Mouse (Mus musculus) CD4-positive helper T cell, adult 2 months (primary cell): ENCODE data around the gene Dst.

ENCODE experiments used
- DNase-seq: peaks from one replicate; pipeline ENCODE4 v3.0.0-alpha.2; 2012; ENCODE audit warnings: low read depth, missing footprints, low spot score

The Dst gene

DNA sequence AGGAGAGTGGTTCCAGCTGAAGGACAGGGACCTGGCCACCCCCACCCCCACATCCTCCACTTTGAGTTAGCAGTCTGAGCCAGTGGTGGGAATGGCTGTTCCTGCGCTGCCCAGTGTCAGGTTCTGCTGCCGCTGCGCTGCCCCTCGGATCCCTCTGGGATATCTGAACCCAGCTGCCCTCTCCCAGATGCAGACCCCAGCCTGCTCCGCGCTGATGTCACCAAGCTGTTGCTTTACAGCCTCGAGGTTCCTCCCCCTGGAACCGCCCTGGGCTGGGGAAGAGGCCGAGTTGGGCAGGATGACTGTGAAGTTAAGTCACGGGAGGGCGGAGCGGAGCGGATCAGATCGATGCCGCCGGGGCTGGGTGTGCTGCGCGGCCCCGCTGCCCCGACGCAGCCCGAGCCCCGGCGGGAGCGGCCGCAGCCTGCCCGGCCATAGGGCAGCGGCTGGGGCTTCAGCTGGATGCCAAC, 328.3 kb downstream of the Dst start:
- peak; percentile 11 for DNase-seq

- no peak for DNase-seq
Measured at GRCm38 (mm10) chr1:34237211-34237610, 329.2 kb downstream of the Dst start.

DNA sequence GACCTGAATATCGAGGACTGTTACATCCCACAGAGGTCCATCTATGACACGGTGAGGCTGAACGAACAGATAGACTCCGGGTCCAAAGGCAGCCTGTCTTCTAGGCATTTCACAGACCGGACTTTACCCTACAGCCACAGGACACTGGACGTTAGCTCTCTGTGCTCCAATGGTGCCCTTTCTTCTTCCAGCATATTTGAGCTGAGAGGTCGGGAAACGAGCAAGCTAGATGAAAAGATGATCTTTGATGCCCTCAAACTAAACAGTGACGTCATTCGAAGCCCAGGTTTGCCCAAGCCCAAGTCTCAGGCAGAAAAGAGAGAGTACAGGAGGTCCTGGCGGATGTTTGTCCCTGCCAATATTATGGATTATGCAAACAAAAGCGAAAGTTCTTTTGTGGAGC, 329.7 kb downstream of the Dst start:
- DNase-seq = no peak

- DNase-seq = no peak
Measured at GRCm38 (mm10) chr1:34238231-34238630, 330.2 kb downstream of the Dst start.

DNA sequence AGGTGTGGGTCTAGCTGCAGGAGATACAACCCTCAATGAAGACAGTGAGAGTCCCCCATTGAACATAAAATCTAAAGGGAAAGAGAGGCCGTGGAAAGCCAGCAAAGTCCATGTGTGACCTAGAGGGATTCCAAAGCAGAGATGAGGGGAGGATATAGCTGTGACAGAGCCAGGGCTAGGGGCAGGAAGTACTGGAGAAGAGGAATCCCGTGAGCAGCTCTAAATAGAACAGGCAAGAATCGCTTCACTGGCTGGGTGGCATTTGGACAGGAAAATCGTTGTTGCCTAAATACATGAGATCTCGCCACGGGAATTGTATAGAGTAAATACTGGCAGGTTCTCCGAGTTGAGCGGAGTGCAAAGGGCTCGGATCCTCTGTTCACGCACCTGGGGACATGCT, 336.7 kb downstream of the Dst start:
- no peak for DNase-seq

DNA sequence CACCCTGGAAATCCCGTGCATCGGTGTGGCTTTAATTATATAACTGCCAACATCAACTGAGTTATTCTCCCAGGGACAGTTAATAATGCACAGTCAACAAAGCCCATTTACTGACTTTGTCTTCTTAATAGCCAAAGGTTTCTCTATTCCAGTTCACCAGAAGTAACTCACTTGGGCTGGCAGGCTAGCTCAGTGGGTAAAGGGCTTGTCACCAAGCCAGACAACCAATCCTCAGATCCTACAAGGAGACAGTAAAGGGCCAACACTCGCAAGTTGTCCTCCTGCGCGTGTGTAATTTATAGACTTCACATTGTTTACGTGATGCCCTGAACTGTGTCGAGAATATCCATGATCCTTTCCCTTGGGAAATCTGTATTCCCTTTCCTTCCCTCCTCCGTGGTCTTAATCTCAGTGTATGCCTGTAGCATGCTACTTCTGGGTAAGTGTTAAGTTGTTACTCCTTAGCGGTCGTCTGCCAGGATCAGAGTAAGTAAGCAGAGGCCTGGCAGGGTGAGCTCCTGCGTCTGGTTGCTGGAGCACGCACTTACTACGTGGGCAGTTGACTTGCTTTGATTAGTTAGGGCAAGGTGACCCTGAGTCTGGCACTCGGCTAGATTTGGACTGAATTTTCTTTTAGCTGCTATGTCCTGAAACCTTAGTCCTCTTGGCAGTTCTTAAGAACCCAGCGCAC, 338.1 kb downstream of the Dst start:
- DNase-seq = no peak

DNA sequence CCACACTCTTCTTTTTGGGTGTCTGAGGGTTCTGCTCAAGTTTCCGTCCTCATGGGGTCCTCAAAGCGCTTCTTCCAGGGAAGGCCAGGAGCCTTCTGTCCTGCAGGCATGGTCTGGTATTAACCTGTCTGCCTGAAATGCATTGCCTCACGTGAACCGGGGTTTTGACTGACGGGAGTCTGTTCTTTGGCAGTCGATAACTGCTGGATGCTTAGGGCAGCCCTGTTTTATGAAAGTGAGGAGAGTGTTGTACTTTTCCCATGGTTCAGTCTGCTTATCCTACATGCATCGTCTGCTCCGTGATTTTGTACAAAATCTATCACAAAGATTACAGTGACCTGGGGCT, 338.6 kb downstream of the Dst start:
- DNase-seq = no peak

DNA sequence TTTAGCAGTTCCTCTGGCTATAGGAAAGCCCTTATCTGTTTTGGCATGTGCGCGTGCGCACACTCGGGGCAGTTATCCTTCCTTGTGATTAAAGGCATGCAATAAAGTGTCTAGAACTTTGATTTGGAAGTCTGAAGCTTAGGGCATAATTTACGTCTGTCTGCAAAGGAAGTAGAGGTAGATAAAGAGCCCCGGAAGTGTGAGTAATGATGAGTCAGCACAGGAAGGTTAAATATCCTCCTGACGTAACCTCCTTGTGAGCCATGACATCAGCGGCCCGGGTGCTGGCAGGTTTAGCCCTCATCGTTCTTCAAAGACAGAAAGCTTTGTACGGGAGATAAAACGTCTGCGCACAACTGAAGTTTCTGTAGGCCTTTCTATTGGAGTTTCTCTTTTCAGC, 343.1 kb downstream of the Dst start:
- peak; percentile 18 for DNase-seq

DNA sequence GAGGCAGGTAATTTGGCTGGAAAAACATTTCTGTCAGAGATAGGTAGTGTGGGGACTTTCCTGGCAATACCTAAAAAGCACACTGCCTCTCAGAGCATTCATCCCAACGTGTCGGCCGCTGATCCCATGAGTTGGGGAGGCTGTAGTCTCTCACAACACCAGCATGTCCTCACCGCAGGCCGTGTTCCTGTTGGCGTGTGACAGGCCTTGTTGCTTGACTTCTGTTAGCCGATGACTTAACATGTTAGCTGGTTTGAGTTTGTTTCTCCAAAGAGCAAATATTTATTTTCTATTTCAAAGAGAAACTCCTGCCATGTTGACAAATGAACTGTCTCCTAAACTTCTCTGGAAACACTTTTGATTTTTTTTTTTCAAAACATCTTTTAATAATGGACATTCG, 344.2 kb downstream of the Dst start:
- DNase-seq = no peak

GRCm38 (mm10) chr1:34253876-34254275, 345.9 kb downstream of the Dst start:
- DNase-seq = no peak

DNA sequence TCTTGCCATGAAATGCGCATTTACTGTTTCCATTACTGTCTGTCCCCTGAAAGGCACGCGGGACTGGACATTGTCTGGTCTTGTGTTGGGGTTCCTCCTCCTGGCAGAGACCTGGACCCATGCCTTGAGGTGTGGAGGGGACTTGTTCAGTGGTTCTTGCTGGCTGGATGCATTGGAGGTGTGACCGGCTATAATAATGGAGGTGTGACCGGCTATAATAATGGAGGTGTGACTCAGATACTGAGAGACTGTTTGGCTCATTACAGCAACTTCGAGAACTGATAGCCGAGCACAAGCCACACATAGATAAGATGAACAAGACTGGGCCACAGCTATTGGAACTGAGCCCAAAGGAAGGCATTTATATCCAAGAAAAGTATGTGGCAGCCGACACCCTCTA, 351.9 kb downstream of the Dst start:
- DNase-seq = no peak

- no peak for DNase-seq
Measured at GRCm38 (mm10) chr1:34261011-34261410, 353.0 kb downstream of the Dst start.

DNA sequence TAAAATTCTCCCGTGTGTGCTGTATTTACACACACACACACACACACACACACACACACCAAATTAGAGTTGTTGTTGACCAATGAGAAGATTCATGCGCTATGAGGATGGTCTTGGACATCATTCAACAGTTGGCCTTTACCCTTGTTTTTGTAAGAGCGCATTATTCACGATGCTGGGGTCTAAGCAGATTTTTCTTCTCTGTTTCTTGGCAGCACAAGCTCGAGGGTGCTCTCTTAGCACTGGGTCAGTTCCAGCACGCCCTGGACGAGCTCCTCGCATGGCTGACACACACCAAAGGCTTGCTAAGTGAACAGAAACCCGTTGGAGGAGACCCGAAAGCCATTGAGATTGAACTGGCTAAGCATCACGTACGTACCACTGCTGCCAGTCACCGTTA, 360.5 kb downstream of the Dst start:
- no peak for DNase-seq

DNA sequence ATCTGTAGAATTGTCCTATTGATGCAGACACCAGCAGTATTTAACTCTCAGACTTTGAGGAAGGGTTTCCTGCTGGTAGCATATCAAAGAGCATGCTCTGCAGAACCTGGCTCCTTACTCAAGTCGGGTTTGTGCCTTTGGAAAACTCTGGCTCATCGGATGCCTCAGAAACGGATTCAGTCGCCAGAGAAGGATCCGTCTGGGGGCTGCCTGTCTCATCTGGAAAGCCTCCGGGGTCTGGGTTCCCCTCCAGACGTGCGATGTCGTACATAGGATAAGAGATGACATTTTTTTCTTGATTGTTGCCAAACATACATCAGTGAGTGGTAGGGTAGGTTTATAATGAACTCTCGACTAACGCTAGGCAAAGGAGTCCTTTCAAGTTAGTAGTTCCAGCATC, 361.6 kb downstream of the Dst start:
- DNase-seq = no peak

DNA sequence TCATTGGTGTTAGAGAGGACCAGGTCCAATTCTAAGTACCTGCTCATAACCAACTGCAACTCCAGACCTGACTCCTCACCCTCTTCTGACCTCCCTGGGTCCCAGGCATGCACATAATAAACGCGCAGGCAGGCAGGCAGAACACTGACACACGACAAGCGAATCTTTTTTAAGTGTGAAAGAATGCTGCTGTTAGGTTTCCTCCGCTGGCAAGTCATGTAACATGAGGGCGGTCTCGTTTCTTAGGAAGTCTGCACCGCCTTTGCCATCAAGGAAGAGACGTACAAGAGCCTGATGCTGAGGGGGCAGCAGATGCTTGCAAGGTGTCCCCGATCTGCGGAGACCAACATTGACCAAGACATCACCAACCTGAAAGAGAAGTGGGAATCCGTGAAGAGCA, 365.9 kb downstream of the Dst start:
- DNase-seq = no peak

GRCm38 (mm10) chr1:34275787-34276186, 367.8 kb downstream of the Dst start:
- no peak for DNase-seq

GRCm38 (mm10) chr1:34276756-34277155, 368.7 kb downstream of the Dst start:
- no peak for DNase-seq

- no peak for DNase-seq
Measured at GRCm38 (mm10) chr1:34277259-34277658, 369.2 kb downstream of the Dst start.

- DNase-seq = no peak
Measured at GRCm38 (mm10) chr1:34283502-34283901, 375.5 kb downstream of the Dst start.

GRCm38 (mm10) chr1:34284979-34285378, 377.0 kb downstream of the Dst start:
- DNase-seq = no peak

DNA sequence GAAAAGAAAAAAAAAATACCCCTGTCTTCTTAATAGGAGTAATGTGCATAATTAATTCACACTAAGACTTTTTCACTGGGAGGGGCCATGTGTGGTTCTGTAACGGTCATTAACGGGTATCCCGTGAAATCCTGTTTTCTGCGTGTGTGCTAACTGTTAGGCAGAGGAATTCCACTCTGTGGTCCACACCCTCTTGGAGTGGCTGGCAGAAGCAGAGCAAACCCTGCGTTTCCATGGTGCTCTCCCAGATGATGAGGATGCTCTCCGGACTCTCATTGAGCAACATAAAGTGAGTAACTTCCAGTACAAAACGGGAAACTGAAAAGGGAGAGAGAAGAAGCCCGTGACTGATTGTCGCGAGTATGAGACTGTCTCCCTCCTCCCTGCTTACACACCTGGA, 379.7 kb downstream of the Dst start:
- DNase-seq = no peak

- DNase-seq = no peak
Measured at GRCm38 (mm10) chr1:34288181-34288580, 380.2 kb downstream of the Dst start.

DNA sequence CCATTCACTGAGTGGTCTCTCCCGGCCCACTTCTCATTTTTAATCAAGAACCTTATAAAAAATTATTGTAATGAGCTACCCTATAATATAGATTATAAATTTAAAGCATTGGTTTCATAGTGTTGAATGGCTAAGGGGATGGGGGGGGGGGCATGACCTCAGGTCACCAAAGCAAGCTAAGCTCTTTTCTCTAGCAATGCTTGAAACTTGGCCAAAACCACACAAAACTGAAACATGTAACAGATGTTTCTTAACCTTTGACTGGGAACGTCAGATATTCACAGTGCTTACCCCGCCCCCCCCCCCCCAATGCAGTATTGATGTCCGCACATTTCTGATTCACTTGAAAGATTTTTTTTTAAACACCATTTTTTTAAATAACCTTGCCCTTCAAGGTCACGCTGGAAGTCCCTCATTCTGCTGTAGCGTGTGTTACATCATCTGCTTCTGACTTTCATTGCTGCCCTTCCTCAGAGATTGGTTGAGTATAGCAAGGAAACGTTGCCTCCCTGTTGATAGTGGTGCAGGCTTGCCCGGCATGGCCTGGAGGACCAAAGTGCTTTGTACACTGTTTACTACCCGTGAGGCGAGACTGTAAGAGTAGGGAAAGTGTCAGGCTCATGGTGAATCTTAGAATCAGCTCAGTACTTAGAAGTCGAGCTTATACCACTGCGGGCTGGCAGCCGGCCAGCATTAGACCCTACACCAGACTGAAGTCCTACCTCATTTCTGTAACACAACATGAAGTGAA, 380.9 kb downstream of the Dst start:
- no peak for DNase-seq

DNA sequence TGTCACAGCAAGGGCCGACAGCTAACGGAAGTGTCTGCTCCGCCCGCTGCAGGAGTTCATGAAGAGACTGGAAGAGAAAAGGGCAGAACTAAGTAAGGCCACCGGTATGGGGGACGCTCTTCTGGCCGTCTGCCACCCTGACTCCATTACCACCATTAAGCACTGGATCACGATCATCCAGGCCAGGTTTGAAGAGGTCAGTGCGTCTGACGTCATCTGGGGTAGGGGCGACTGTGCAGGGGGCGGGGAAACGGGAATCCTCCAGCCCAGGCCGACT, 381.4 kb downstream of the Dst start:
- DNase-seq = no peak
